20 mouse cellular contexts compared by ENCODE assay signal in the genomic region with DNA sequence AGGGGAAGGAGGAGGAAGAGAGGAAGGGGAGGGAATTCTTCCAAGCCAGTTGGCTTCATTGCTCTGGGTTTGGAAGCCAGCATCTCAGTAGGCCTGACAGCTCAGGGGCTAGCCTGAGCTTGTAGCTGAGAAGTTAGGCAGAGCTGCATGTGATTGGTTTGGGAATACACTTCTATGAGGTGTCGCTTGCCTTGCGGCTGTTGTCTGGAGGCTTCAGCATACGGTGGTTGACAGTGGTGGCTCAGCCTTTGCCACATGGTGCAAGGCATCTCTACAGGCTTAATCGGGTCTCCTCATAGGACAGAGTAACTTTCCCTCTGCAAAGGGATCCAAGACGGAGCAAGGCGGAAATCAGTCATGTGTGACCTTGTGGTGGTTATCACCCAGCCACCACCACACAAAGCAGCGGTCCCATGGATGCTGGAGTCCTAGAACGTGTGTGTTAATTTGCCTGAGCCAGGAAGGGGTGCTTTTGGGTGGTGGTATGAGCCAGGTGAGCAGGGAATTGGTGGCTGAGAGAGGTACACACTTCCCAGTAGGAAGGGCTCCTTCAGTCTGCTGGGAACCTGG. TPM values are rescaled to one million over a fixed set of nuclear protein-coding genes. Genes with fewer than 3 reads are reported as not detected.
DNase-seq lines count a peak whose midpoint lies in the region; ATAC-seq and TF ChIP-seq lines count a peak whose summit lies in the region.
"Had no signal": no experiment of that assay in that cellular context is flagged by ENCODE, and none has a peak within 500 bp of the region (broad histone marks: within the 10 kb centered on the region; RNA-seq: fewer than 3 reads in every experiment).

No protein-coding gene starts in this region.

- no peaks in the 10 kb centered on the region for H3K9me3 ChIP-seq in heart, embryonic 13.5 days
- H3K9me3 ChIP-seq in E14TG2a.4 (ENCODE audit: low read length) = peaks cover 4% of the 10 kb centered on the region; the same call in 1 of the 2 replicates
- H3K9me3 ChIP-seq in embryonic facial prominence, embryonic 12.5 days = no peaks in the 10 kb centered on the region; the same call in 1 of the 2 replicates
- H3K9me3 ChIP-seq in midbrain, postnatal 0 days (ENCODE audit: low read length) = no peaks in the 10 kb centered on the region
- H3K9me3 ChIP-seq: hindbrain, embryonic 13.5 days had no signal

- ATAC-seq in heart, embryonic 13.5 days (ENCODE audit: extremely low read depth, insufficient number of reproducible peaks, low FRiP score, low TSS enrichment) = no peak
- no peak for ATAC-seq in embryonic facial prominence, embryonic 12.5 days (ENCODE audit: insufficient number of reproducible peaks, insufficient read depth, low FRiP score, low TSS enrichment)
- no peak for ATAC-seq in megakaryocyte progenitor cell, adult 5-6 weeks (replicated peaks; ENCODE audit: poor library complexity)
- ATAC-seq in midbrain, postnatal 0 days (ENCODE audit: low FRiP score) = no peak
- ATAC-seq: forebrain, embryonic 16.5 days; intestine, embryonic 16.5 days; Patski had no signal

- peaks cover 72% of the 10 kb centered on the region for H3K4me1 ChIP-seq in heart, embryonic 13.5 days
- H3K4me1 ChIP-seq in E14TG2a.4 (replicated peaks; ENCODE audit: low read depth, low read length) = peaks cover 99% of the 10 kb centered on the region
- H3K4me1 ChIP-seq in embryonic facial prominence, embryonic 12.5 days = peaks cover 34% of the 10 kb centered on the region
- 0 out of 2 replicates have a peak, but pooled peaks cover 3% of the 10 kb centered on the region for H3K4me1 ChIP-seq in midbrain, postnatal 0 days (ENCODE audit: insufficient read depth, low read length)

- H3K27me3 ChIP-seq in heart, embryonic 13.5 days (replicated peaks) = no peaks in the 10 kb centered on the region
- H3K27me3 ChIP-seq in E14TG2a.4 (ENCODE audit: insufficient read depth, low read length) = no peaks in the 10 kb centered on the region
- no peaks in the 10 kb centered on the region for H3K27me3 ChIP-seq in embryonic facial prominence, embryonic 12.5 days
- H3K27me3 ChIP-seq in midbrain, postnatal 0 days (ENCODE audit: insufficient read depth, low read length) = no peaks in the 10 kb centered on the region
- H3K27me3 ChIP-seq: heart, embryonic 12.5 days; hindbrain, embryonic 13.5 days; Patski had no signal

- peak overlapping the region; percentile 58 for H3K27ac ChIP-seq in heart, embryonic 13.5 days (replicated peaks)
- peak overlapping the region; percentile 74; the same call in 1 of the 2 replicates for H3K27ac ChIP-seq in embryonic facial prominence, embryonic 12.5 days
- no peak overlapping the region for H3K27ac ChIP-seq in midbrain, postnatal 0 days (ENCODE audit: low read depth, low read length)
- H3K27ac ChIP-seq: hindbrain, embryonic 13.5 days had no signal

- 88% methylated on average over 8 of the region's 8 CpGs for WGBS in heart, embryonic 13.5 days
- 93% methylated on average over 8 of the region's 8 CpGs for WGBS in embryonic facial prominence, embryonic 12.5 days
- 87% methylated on average over 8 of the region's 8 CpGs for WGBS in midbrain, postnatal 0 days

- no peak for DNase-seq in heart, postnatal 14 days
- no peak for DNase-seq in layer of hippocampus, adult 9-11 months
- no peak for DNase-seq in midbrain, postnatal 0 days (ENCODE audit: low spot score)
- DNase-seq: adrenal gland, adult 2 months; adrenal gland, postnatal 25 days; cerebellum, adult 8-10 months; cerebellum, postnatal 14 days; gastrocnemius, postnatal 10 days; heart, postnatal 4 days; kidney, adult 8-10 months had no signal

- intact Hi-C loops in heart, postnatal 14 days (cut with DNase I) = no loop called here

- H3K4me3 ChIP-seq in heart, embryonic 13.5 days = no peak overlapping the region
- peak overlapping the region; percentile 29; the same call in 1 of the 2 replicates for H3K4me3 ChIP-seq in E14TG2a.4 (replicated peaks; ENCODE audit: low read length)
- no peak overlapping the region for H3K4me3 ChIP-seq in embryonic facial prominence, embryonic 12.5 days
- no peak overlapping the region for H3K4me3 ChIP-seq in midbrain, postnatal 0 days (ENCODE audit: low read depth, low read length)
- H3K4me3 ChIP-seq: erythroblast, embryonic 14.5 days; heart, embryonic 12.5 days; hindbrain, embryonic 13.5 days had no signal

- H3K4me2 ChIP-seq in heart, embryonic 13.5 days = no peak overlapping the region
- H3K4me2 ChIP-seq in embryonic facial prominence, embryonic 12.5 days (replicated peaks) = no peak overlapping the region
- no peak overlapping the region for H3K4me2 ChIP-seq in midbrain, postnatal 0 days (ENCODE audit: low read depth, low read length, poor library complexity, severe bottlenecking)
- H3K4me2 ChIP-seq: heart, embryonic 12.5 days; hindbrain, embryonic 13.5 days had no signal

- no peak for TF ChIP-seq CTCF in E14TG2a.4 (conservative IDR thresholded peaks at IDR 0.05; ENCODE audit: low read length)
- TF ChIP-seq CTCF in midbrain, postnatal 0 days (IDR thresholded peaks at IDR 0.05) = no peak

- peak overlapping the region; percentile 7; the same call in 1 of the 2 replicates for H3K9ac ChIP-seq in heart, embryonic 13.5 days
- H3K9ac ChIP-seq in embryonic facial prominence, embryonic 12.5 days = no peak overlapping the region
- no peak overlapping the region for H3K9ac ChIP-seq in midbrain, postnatal 0 days (replicated peaks; ENCODE audit: low read length, poor library complexity, severe bottlenecking)
- H3K9ac ChIP-seq: heart, embryonic 12.5 days; hindbrain, embryonic 13.5 days had no signal

- H3K36me3 ChIP-seq in heart, embryonic 13.5 days = no peaks in the 10 kb centered on the region
- peaks cover 43% of the 10 kb centered on the region for H3K36me3 ChIP-seq in E14TG2a.4 (ENCODE audit: insufficient read depth, low read length)
- no peaks in the 10 kb centered on the region for H3K36me3 ChIP-seq in embryonic facial prominence, embryonic 12.5 days
- no peaks in the 10 kb centered on the region for H3K36me3 ChIP-seq in midbrain, postnatal 0 days (ENCODE audit: insufficient read depth, low read length)
- H3K36me3 ChIP-seq: heart, embryonic 12.5 days; hindbrain, embryonic 13.5 days had no signal

RNA-seq across cellular contexts. Expression of a gene that starts 25.0 kb away (rescaled TPM):
- polyA plus RNA-seq in heart, embryonic 13.5 days (2015; fragmentation: Nextera tagmentation; extraction: Ambion mirVana) = 17.2 and 17.6 TPM in 2 replicates
- total RNA-seq in heart, postnatal 14 days (2021) = 10 to 100 TPM; 41.4 to 72.2 TPM
- polyA plus RNA-seq in embryonic facial prominence, embryonic 12.5 days (2016; fragmentation: Nextera tagmentation; extraction: Ambion mirVana) = 13.0 and 15.8 TPM in 2 replicates
- 10.9 and 13.8 TPM in 2 replicates for total RNA-seq in megakaryocyte progenitor cell, adult 5-6 weeks (2015)
- total RNA-seq in megakaryocyte progenitor cell, adult 5-6 weeks (2017) = 11.5 and 15.1 TPM in 2 replicates
- 48.5 and 54.2 TPM in 2 replicates for total RNA-seq in midbrain, postnatal 0 days (2014; rRNA removed)
- polyA plus RNA-seq in midbrain, postnatal 0 days (2015; fragmentation: Nextera tagmentation; extraction: Ambion mirVana) = 17.6 and 22.3 TPM in 2 replicates
